Mouse (Mus musculus): ENCODE data around the gene Pard3. TPM values are rescaled to one million over a fixed set of nuclear protein-coding genes. Genes with fewer than 3 reads are reported as not detected.

Gene Pard3
- polyA plus RNA-seq, 1 experiment, result 51.2 TPM

DNA sequence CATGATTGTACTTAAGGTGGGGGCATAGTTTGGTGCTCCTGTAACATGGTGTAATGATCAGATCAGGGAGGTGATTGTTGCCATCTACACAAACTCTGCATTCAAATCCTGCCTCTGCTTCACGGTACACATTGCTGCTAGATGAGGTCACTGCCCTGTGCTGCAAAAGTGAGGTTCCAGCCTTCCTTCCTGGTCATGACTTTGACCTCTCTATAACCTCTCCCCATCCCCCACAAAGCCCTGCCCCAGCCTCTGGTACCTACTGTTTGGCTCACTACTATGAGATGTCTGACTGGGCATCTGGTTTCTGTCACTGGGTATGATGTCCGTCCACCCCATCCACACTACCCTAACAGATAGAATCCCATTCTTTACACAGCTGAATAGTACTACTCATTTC is 408.5 kb downstream of the Pard3 start:
- 62% methylated on average over 2 of the region's 2 CpGs for WGBS
- H3K36me3 ChIP-seq (ENCODE audit: control insufficient read depth, insufficient read depth, low read length), result no peaks in the 10 kb centered on the region
- no peak overlapping the region for H3K4me3 ChIP-seq (ENCODE audit: insufficient read depth, low read depth, low read length)
- no peaks in the 10 kb centered on the region for H3K27me3 ChIP-seq (replicated peaks; ENCODE audit: control insufficient read depth, insufficient read depth, low read length)
- TF ChIP-seq POLR2A (IDR thresholded peaks at IDR 0.05; ENCODE audit: low read depth, low read length), result no peak
- TF ChIP-seq CTCF (conservative IDR thresholded peaks at IDR 0.05; ENCODE audit: insufficient read depth, insufficient read length, low read depth, low read length), result no peak
- no peak for DNase-seq
- H3K4me1 ChIP-seq (ENCODE audit: control insufficient read depth, insufficient read depth, low read length), result no peaks in the 10 kb centered on the region
- no peak overlapping the region for H3K27ac ChIP-seq (ENCODE audit: insufficient read depth, low read depth, low read length)

DNA sequence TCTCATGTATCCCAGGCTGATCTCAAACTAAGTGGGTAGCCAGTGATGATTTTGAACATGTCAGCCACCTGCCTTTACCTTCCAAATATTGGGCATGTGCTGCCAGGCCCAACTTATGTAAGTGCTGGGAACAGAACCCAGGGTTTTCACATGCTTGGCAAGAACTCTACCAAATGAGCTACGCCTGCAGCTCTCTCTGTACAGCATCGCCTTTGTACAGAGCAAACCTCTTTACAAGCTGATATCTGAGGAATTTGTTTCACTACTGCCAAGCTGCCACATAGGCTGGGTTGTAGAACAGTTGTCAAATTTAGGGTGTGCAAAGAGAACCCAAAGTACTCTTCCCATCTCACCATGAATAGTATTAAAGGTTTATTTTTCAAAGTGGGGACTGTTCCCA is 416.3 kb downstream of the Pard3 start:
- DNase-seq, result no peak

DNA sequence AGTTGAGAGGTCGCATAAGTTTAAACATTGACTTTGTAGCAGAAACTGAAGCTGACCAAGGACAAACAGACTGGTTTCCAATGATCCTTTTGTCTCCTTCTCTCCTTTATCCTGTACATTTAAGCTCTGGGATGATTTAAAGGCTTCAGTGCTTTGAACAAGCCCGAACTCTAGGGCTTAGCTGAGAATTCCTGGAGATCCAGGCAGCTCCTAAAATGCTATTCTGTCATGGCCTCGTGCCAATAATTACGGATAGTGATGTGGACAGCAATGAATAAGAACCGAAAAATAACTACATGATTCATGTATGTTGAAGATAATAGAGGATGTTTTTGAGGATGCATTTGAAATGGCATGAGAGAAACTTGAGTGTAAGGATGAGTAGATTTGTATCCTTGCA is 421.9 kb downstream of the Pard3 start:
- Histone ChIP-seq H3K27me3 (replicated peaks; ENCODE audit: control insufficient read depth, insufficient read depth, low read length) (no peaks in the 10 kb centered on the region), H3K4me3 (ENCODE audit: insufficient read depth, low read depth, low read length) (no peak overlapping the region), H3K27ac (ENCODE audit: insufficient read depth, low read depth, low read length) (no peak overlapping the region), H3K4me1 (ENCODE audit: control insufficient read depth, insufficient read depth, low read length) (0 out of 2 replicates have a peak, but pooled peaks cover 3% of the 10 kb centered on the region), H3K36me3 (ENCODE audit: control insufficient read depth, insufficient read depth, low read length) (no peaks in the 10 kb centered on the region)
- 47% methylated on average over 5 of the region's 5 CpGs for WGBS
- DNase-seq, result peak; percentile 25
- TF ChIP-seq POLR2A (IDR thresholded peaks at IDR 0.05; ENCODE audit: low read depth, low read length) (no peak), CTCF (conservative IDR thresholded peaks at IDR 0.05; ENCODE audit: insufficient read depth, insufficient read length, low read depth, low read length) (no peak)

More for the DNA sequence above, 416.3 kb downstream of the Pard3 start:
- WGBS, result 81% methylated on average over 2 of the region's 2 CpGs
- Histone ChIP-seq H3K27me3 (replicated peaks; ENCODE audit: control insufficient read depth, insufficient read depth, low read length) (no peaks in the 10 kb centered on the region), H3K4me1 (ENCODE audit: control insufficient read depth, insufficient read depth, low read length) (no peaks in the 10 kb centered on the region), H3K36me3 (ENCODE audit: control insufficient read depth, insufficient read depth, low read length) (no peaks in the 10 kb centered on the region), H3K27ac (ENCODE audit: insufficient read depth, low read depth, low read length) (no peak overlapping the region), H3K4me3 (ENCODE audit: insufficient read depth, low read depth, low read length) (no peak overlapping the region)
- no peak for TF ChIP-seq CTCF (conservative IDR thresholded peaks at IDR 0.05; ENCODE audit: insufficient read depth, insufficient read length, low read depth, low read length)
- TF ChIP-seq POLR2A (IDR thresholded peaks at IDR 0.05; ENCODE audit: low read depth, low read length), result no peak

DNA sequence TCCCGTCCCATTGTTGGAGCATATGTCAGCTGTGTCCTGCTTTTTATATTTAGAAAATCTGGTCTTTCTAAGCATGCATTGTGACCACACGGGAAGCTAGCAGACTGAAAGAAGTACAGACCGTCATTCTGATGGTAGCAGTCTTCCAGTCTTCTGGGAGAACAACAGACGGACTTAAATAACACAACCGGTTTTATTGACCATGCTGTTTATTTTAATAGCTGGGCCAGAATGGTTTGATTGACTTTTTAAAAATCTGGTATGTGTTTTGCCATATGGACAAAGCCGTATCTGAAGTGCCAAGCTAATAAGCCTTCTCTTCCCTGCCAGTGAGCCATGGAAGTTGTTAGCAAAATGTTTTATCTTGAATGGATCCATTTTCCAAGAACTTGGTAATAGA is 428.3 kb downstream of the Pard3 start:
- 90% methylated on average over 6 of the region's 6 CpGs for WGBS
- H3K4me1 ChIP-seq (ENCODE audit: control insufficient read depth, insufficient read depth, low read length), result no peaks in the 10 kb centered on the region
- H3K27me3 ChIP-seq (replicated peaks; ENCODE audit: control insufficient read depth, insufficient read depth, low read length), result no peaks in the 10 kb centered on the region
- H3K36me3 ChIP-seq (ENCODE audit: control insufficient read depth, insufficient read depth, low read length), result no peaks in the 10 kb centered on the region
- DNase-seq, result no peak
- no peak overlapping the region for H3K4me3 ChIP-seq (ENCODE audit: insufficient read depth, low read depth, low read length)
- no peak overlapping the region for H3K27ac ChIP-seq (ENCODE audit: insufficient read depth, low read depth, low read length)
- TF ChIP-seq POLR2A (IDR thresholded peaks at IDR 0.05; ENCODE audit: low read depth, low read length) (no peak), CTCF (conservative IDR thresholded peaks at IDR 0.05; ENCODE audit: insufficient read depth, insufficient read length, low read depth, low read length) (no peak)

DNA sequence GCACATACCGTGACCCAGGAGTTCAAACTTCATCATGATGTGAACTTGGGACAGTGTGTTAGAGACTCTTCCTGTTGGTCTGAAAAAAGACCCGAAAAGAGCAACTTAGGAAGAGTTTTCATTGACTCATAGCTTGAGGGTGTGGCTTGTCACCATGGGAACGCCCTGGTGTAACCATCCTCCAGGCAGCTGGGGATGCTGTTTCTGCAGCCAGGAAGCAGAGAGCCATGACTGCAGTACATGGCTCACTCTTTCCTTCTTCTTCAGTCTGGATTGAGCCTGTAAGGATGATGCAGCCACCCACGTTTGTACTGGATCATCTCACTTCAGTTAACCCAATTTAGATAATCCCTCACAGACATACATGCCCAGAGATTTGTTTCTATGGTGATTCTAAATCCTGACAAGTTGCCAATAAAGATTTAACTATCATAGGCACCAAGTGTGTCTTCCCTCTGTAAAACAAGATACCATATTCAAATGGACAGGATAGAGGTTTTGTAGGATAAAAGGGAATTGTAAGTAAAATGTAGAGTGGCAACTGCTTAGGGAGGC is 431.6 kb downstream of the Pard3 start:
- Histone ChIP-seq H3K36me3 (ENCODE audit: control insufficient read depth, insufficient read depth, low read length) (no peaks in the 10 kb centered on the region), H3K4me3 (ENCODE audit: insufficient read depth, low read depth, low read length) (no peak overlapping the region), H3K4me1 (ENCODE audit: control insufficient read depth, insufficient read depth, low read length) (no peaks in the 10 kb centered on the region), H3K27ac (ENCODE audit: insufficient read depth, low read depth, low read length) (no peak overlapping the region), H3K27me3 (replicated peaks; ENCODE audit: control insufficient read depth, insufficient read depth, low read length) (no peaks in the 10 kb centered on the region)
- WGBS, result 58% methylated on average over 4 of the region's 4 CpGs
- peak; percentile 52 for DNase-seq
- TF ChIP-seq POLR2A (IDR thresholded peaks at IDR 0.05; ENCODE audit: low read depth, low read length) (no peak), CTCF (conservative IDR thresholded peaks at IDR 0.05; ENCODE audit: insufficient read depth, insufficient read length, low read depth, low read length) (no peak)

DNA sequence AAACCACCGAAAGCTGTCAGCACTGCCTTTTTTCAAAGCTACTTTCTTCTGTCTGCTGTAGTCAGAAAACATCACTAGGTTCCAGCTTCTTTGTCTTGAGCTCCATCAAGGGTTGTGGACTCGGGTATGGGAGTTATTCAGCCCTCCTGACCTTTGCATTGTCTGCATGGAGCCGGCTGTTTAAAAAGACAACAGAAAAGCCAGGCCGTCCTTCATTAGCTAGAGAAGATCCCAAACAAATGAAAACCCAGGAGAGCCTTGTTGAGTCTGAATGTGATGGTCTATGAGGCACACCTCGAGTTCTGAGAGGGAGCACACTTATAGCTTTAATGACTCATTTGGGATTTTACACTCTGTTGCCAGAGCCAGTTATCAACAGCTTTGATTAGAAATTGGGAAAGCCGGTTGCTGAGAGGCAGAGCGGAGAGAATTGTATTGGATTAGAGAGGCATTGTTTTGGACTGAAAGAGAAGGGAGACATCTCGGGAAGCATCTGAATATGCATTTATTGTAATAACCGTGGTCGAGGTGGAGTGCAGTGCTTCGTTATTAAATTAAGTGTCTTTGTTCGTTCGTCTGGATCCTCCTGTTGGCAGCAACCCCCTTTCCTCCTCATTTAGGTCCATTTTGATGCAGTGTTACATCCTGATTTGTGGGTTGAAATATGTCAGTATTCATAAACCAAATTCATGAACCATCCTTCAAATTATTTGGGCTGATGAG is 435.5 kb downstream of the Pard3 start:
- WGBS, result 71% methylated on average over 13 of the region's 13 CpGs
- H3K4me1 ChIP-seq (ENCODE audit: control insufficient read depth, insufficient read depth, low read length), result no peaks in the 10 kb centered on the region
- no peak overlapping the region for H3K27ac ChIP-seq (ENCODE audit: insufficient read depth, low read depth, low read length)
- H3K27me3 ChIP-seq (replicated peaks; ENCODE audit: control insufficient read depth, insufficient read depth, low read length), result no peaks in the 10 kb centered on the region
- no peak for DNase-seq
- H3K36me3 ChIP-seq (ENCODE audit: control insufficient read depth, insufficient read depth, low read length), result no peaks in the 10 kb centered on the region
- TF ChIP-seq CTCF (conservative IDR thresholded peaks at IDR 0.05; ENCODE audit: insufficient read depth, insufficient read length, low read depth, low read length) (no peak), POLR2A (IDR thresholded peaks at IDR 0.05; ENCODE audit: low read depth, low read length) (no peak)
- H3K4me3 ChIP-seq (ENCODE audit: insufficient read depth, low read depth, low read length), result no peak overlapping the region

DNA sequence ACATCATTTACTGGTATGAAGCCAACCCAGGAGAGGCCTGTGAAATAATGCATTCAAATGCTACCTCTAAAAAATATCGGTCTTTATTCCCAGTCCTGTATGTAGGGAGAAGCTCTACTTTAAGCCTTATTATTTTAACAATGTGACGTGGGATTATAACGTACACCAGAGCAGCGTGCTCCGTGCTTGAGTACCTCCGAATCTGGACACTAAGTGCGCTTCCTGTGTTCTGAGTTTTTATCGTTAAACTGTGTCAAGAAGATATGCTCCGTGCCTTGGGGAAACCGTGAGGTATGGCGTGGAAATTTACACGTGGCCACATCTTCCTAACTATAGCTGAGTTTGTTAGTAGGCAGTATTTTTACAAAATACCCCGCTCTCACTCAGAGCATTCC is 436.0 kb downstream of the Pard3 start:
- H3K27ac ChIP-seq (ENCODE audit: insufficient read depth, low read depth, low read length), result no peak overlapping the region
- TF ChIP-seq POLR2A (IDR thresholded peaks at IDR 0.05; ENCODE audit: low read depth, low read length) (no peak), CTCF (conservative IDR thresholded peaks at IDR 0.05; ENCODE audit: insufficient read depth, insufficient read length, low read depth, low read length) (no peak)
- no peaks in the 10 kb centered on the region for H3K36me3 ChIP-seq (ENCODE audit: control insufficient read depth, insufficient read depth, low read length)
- no peak for DNase-seq
- WGBS, result 63% methylated on average over 13 of the region's 13 CpGs
- peak overlapping the region; percentile 43; the same call in 1 of the 2 replicates for H3K4me3 ChIP-seq (ENCODE audit: insufficient read depth, low read depth, low read length)
- H3K4me1 ChIP-seq (ENCODE audit: control insufficient read depth, insufficient read depth, low read length), result no peaks in the 10 kb centered on the region
- H3K27me3 ChIP-seq (replicated peaks; ENCODE audit: control insufficient read depth, insufficient read depth, low read length), result no peaks in the 10 kb centered on the region
